Mouse (Mus musculus) embryo, embryonic 10.5 days (tissue): ENCODE results near the gene Tmem19.
A peak's percentile ranks its signal among the peaks of the same experiment; 100 is the strongest.

Source experiments
- DNase-seq: peaks from one replicate; pipeline ENCODE4 v3.0.0-alpha.2; 2015; ENCODE audit warnings: low spot score

Tmem19 gene

GRCm38 (mm10) chr10:115311263-115311965 is 50.9 kb downstream of the Tmem19 start:
- DNase-seq = no peak

- DNase-seq = no peak
Measured at GRCm38 (mm10) chr10:115309191-115309590, 53.1 kb downstream of the Tmem19 start.

GRCm38 (mm10) chr10:115307331-115307875 is 54.9 kb downstream of the Tmem19 start:
- DNase-seq = no peak

GRCm38 (mm10) chr10:115298683-115299082 is 63.6 kb downstream of the Tmem19 start:
- DNase-seq = no peak

- DNase-seq = no peak
Measured at GRCm38 (mm10) chr10:115297582-115297981, 64.7 kb downstream of the Tmem19 start.

- DNase-seq = peak; percentile 20
Measured at GRCm38 (mm10) chr10:115296401-115296935, 65.8 kb downstream of the Tmem19 start.

GRCm38 (mm10) chr10:115295162-115295561 is 67.1 kb downstream of the Tmem19 start:
- DNase-seq = no peak

GRCm38 (mm10) chr10:115294715-115295114 is 67.6 kb downstream of the Tmem19 start:
- DNase-seq = no peak

- no peak for DNase-seq
Measured at GRCm38 (mm10) chr10:115293946-115294345, 68.4 kb downstream of the Tmem19 start.

GRCm38 (mm10) chr10:115290671-115291070 is 71.6 kb downstream of the Tmem19 start:
- no peak for DNase-seq
